Mouse (Mus musculus) MEL (cell line): ENCODE measurements around the gene Dtx3. TPM values are rescaled to one million over a fixed set of nuclear protein-coding genes. Genes with fewer than 3 reads are reported as not detected.

Experiments used
- DNase-seq: peaks from one replicate; pipeline ENCODE4 v3.0.0; 2011; ENCODE audit warnings: low read depth, low spot score
- H3K27ac ChIP-seq: 2 replicates; pipeline ENCODE4 v1.5.1; 2012; ENCODE audit warnings: low read depth, mild to moderate bottlenecking, control low read depth, low read length, moderate library complexity; ENCODE audit not compliant: control insufficient read depth
- H3K27me3 ChIP-seq, 2 experiments: fragments of 150-350 bp in 1 of 2; sonication (generic) in 1 of 2; 2 replicates each; pipeline ENCODE4 v1.6.1; 2012; ENCODE audit warnings: low read length in 2 of 2, mild to moderate bottlenecking in 2 of 2, improper control_type of control experiment in 1 of 2, moderate library complexity in 1 of 2; ENCODE audit not compliant: insufficient read depth in 2 of 2, control insufficient read depth in 1 of 2
- H3K36me3 ChIP-seq, 2 experiments: 2 replicates each; pipeline ENCODE4 v1.6.1; 2012 to 2014; ENCODE audit warnings: low read length in 2 of 2, improper control_type of control experiment in 1 of 2, inconsistent platforms in 1 of 2, mild to moderate bottlenecking in 1 of 2; ENCODE audit not compliant: insufficient read depth in 2 of 2, control insufficient read depth in 1 of 2
- H3K4me1 ChIP-seq, 2 experiments: fragments of 150-350 bp in 1 of 2; sonication (generic) in 1 of 2; 2 replicates each; pipeline ENCODE4 v1.6.1; 2012; ENCODE audit warnings: low read length in 2 of 2, improper control_type of control experiment in 1 of 2, mild to moderate bottlenecking in 1 of 2; ENCODE audit not compliant: insufficient read depth in 2 of 2, control insufficient read depth in 1 of 2
- H3K4me3 ChIP-seq, 2 experiments: fragments of 150-350 bp in 1 of 2; sonication (generic) in 1 of 2; 2 replicates each; pipeline ENCODE4 v1.5.1; 2012; ENCODE audit warnings: low read depth in 2 of 2, low read length in 2 of 2, mild to moderate bottlenecking in 2 of 2, moderate library complexity in 2 of 2, control low read depth in 1 of 2, improper control_type of control experiment in 1 of 2; ENCODE audit not compliant: control insufficient read depth in 1 of 2, insufficient read depth in 1 of 2
- H3K79me2 ChIP-seq: 2 replicates; pipeline ENCODE4 v1.6.1; 2012; ENCODE audit warnings: mild to moderate bottlenecking, low read length, moderate library complexity; ENCODE audit not compliant: control insufficient read depth, poor library complexity, insufficient read depth
- H3K9ac ChIP-seq: 2 replicates; pipeline ENCODE4 v1.6.1; 2012; ENCODE audit warnings: low read depth, mild to moderate bottlenecking, control low read depth, low read length, moderate library complexity; ENCODE audit not compliant: control insufficient read depth, poor library complexity, severe bottlenecking
- H3K9me3 ChIP-seq: fragments of 150-350 bp; sonication (generic); replicated peaks from 2 replicates; pipeline ENCODE4 v1.6.1; 2012; ENCODE audit warnings: mild to moderate bottlenecking, low read length, improper control_type of control experiment, moderate library complexity; ENCODE audit not compliant: insufficient read depth
- BHLHE40 ChIP-seq: IDR thresholded peaks from 2 replicates; pipeline ENCODE4 v1.6.1; 2012; ENCODE audit warnings: low read depth, mild to moderate bottlenecking, inconsistent platforms, low read length, improper control_type of control experiment, borderline replicate concordance
- CHD1 ChIP-seq: IDR thresholded peaks from 2 replicates; pipeline ENCODE4 v1.6.1; 2012; ENCODE audit warnings: low read depth, mild to moderate bottlenecking, inconsistent platforms, low read length, improper control_type of control experiment
- CTCF ChIP-seq, 3 experiments: IDR thresholded peaks in 2 of 3; conservative IDR thresholded peaks in 1 of 3; 2 replicates each; pipeline ENCODE4 v1.5.1; 2011 to 2012; ENCODE audit warnings: low read length in 3 of 3, low read depth in 2 of 3, mild to moderate bottlenecking in 2 of 3, improper control_type of control experiment in 1 of 3, inconsistent platforms in 1 of 3, mixed read lengths in 1 of 3, moderate library complexity in 1 of 3; ENCODE audit not compliant: control insufficient read depth in 1 of 3, insufficient read depth in 1 of 3, poor library complexity in 1 of 3, severe bottlenecking in 1 of 3
- ELF1 ChIP-seq: IDR thresholded peaks from 2 replicates; pipeline ENCODE4 v1.6.1; 2014; ENCODE audit warnings: low read depth, mild to moderate bottlenecking, inconsistent platforms, low read length, improper control_type of control experiment, moderate library complexity
- EP300 ChIP-seq, 2 experiments: IDR thresholded peaks; 2 replicates each; pipeline ENCODE4 v1.6.1; 2011; ENCODE audit warnings: improper control_type of control experiment in 2 of 2, low read length in 2 of 2, low read depth in 1 of 2, mild to moderate bottlenecking in 1 of 2
- ETS1 ChIP-seq: IDR thresholded peaks from 2 replicates; pipeline ENCODE4 v1.6.1; 2012; ENCODE audit warnings: low read depth, mild to moderate bottlenecking, inconsistent platforms, low read length, improper control_type of control experiment, moderate library complexity
- GATA1 ChIP-seq: IDR thresholded peaks from 2 replicates; pipeline ENCODE4 v1.6.1; 2011; ENCODE audit warnings: low read depth, low read length, improper control_type of control experiment
- HCFC1 ChIP-seq: IDR thresholded peaks from 2 replicates; pipeline ENCODE4 v1.6.1; 2012; ENCODE audit warnings: low read depth, mild to moderate bottlenecking, inconsistent platforms, low read length, improper control_type of control experiment, moderate library complexity
- JUND ChIP-seq: IDR thresholded peaks from 2 replicates; pipeline ENCODE4 v1.6.1; 2011; ENCODE audit warnings: low read depth, mild to moderate bottlenecking, improper control_type of control experiment, low read length
- MAZ ChIP-seq: IDR thresholded peaks from 2 replicates; pipeline ENCODE4 v1.6.1; 2012; ENCODE audit warnings: low read depth, mild to moderate bottlenecking, inconsistent platforms, low read length, improper control_type of control experiment
- MYB ChIP-seq: IDR thresholded peaks from 2 replicates; pipeline ENCODE4 v1.6.1; 2011; ENCODE audit warnings: mild to moderate bottlenecking, low read depth, low read length, improper control_type of control experiment
- MYC ChIP-seq: IDR thresholded peaks from 2 replicates; pipeline ENCODE4 v1.6.1; 2011; ENCODE audit warnings: low read depth, mild to moderate bottlenecking, low read length, improper control_type of control experiment, moderate library complexity
- NELFE ChIP-seq: IDR thresholded peaks from 2 replicates; pipeline ENCODE4 v1.6.1; 2011; ENCODE audit warnings: low read depth, low read length, improper control_type of control experiment
- NRF1 ChIP-seq: IDR thresholded peaks from 2 replicates; pipeline ENCODE4 v1.6.1; 2014; ENCODE audit warnings: low read depth, mild to moderate bottlenecking, inconsistent platforms, low read length, improper control_type of control experiment, moderate library complexity; ENCODE audit not compliant: poor library complexity, insufficient read depth, severe bottlenecking
- POLR2A ChIP-seq, 2 experiments: IDR thresholded peaks; 2 replicates each; pipeline ENCODE4 v1.6.1; 2011 to 2012; ENCODE audit warnings: low read length in 2 of 2, mild to moderate bottlenecking in 2 of 2, control low read depth in 1 of 2, improper control_type of control experiment in 1 of 2, low read depth in 1 of 2, moderate library complexity in 1 of 2; ENCODE audit not compliant: control insufficient read depth in 1 of 2, insufficient read depth in 1 of 2, poor library complexity in 1 of 2
- POLR2AphosphoS2 ChIP-seq: IDR thresholded peaks from 2 replicates; pipeline ENCODE4 v1.6.1; 2011; ENCODE audit warnings: low read length, improper control_type of control experiment
- RCOR1 ChIP-seq: IDR thresholded peaks from 2 replicates; pipeline ENCODE4 v1.6.1; 2012; ENCODE audit warnings: low read depth, mild to moderate bottlenecking, inconsistent platforms, low read length, improper control_type of control experiment
- SIN3A ChIP-seq: IDR thresholded peaks from 2 replicates; pipeline ENCODE4 v1.6.1; 2012; ENCODE audit warnings: low read length, improper control_type of control experiment, inconsistent platforms
- TAL1 ChIP-seq: IDR thresholded peaks from 2 replicates; pipeline ENCODE4 v1.6.1; 2012; ENCODE audit warnings: mild to moderate bottlenecking, inconsistent platforms, low read length, moderate library complexity, mixed read lengths
- TBP ChIP-seq: IDR thresholded peaks from 2 replicates; pipeline ENCODE4 v1.8.0; 2011; ENCODE audit warnings: low read depth, low read length, improper control_type of control experiment
- TCF12 ChIP-seq: IDR thresholded peaks from 2 replicates; pipeline ENCODE4 v1.6.1; 2014; ENCODE audit warnings: low read depth, mild to moderate bottlenecking, inconsistent platforms, low read length, improper control_type of control experiment, moderate library complexity
- UBTF ChIP-seq: IDR thresholded peaks from 2 replicates; pipeline ENCODE4 v1.6.1; 2012; ENCODE audit warnings: low read depth, mild to moderate bottlenecking, inconsistent platforms, low read length, improper control_type of control experiment, moderate library complexity, borderline replicate concordance; ENCODE audit not compliant: insufficient read depth
- USF1 ChIP-seq: IDR thresholded peaks from 2 replicates; pipeline ENCODE4 v1.6.1; 2014; ENCODE audit warnings: low read depth, mild to moderate bottlenecking, inconsistent platforms, low read length, improper control_type of control experiment, moderate library complexity
- USF2 ChIP-seq, 2 experiments: IDR thresholded peaks; 2 replicates each; pipeline ENCODE4 v1.6.1; 2011 to 2012; ENCODE audit warnings: improper control_type of control experiment in 2 of 2, low read length in 2 of 2, borderline replicate concordance in 1 of 2, inconsistent platforms in 1 of 2, low read depth in 1 of 2, mild to moderate bottlenecking in 1 of 2; ENCODE audit not compliant: insufficient read depth in 1 of 2
- ZC3H11A ChIP-seq: IDR thresholded peaks from 2 replicates; pipeline ENCODE4 v1.6.1; 2012; ENCODE audit warnings: low read depth, mild to moderate bottlenecking, inconsistent platforms, low read length, improper control_type of control experiment
- ZKSCAN1 ChIP-seq: IDR thresholded peaks from 2 replicates; pipeline ENCODE4 v1.6.1; 2012; ENCODE audit warnings: low read depth, mild to moderate bottlenecking, inconsistent platforms, low read length, improper control_type of control experiment, moderate library complexity
- ZNF384 ChIP-seq: IDR thresholded peaks from 2 replicates; pipeline ENCODE4 v1.6.1; 2012; ENCODE audit warnings: low read depth, mild to moderate bottlenecking, inconsistent platforms, low read length, improper control_type of control experiment
- polyA plus RNA-seq, 2 experiments: library from polyadenylated mRNA; stranded (reverse) in 1 of 2; unstranded in 1 of 2; fragments of >175 nt in 1 of 2; fragments of >200 nt in 1 of 2; gene quantifications; 2 replicates each; pipeline versions ENCODE4 v1.2.1 to v1.2.4; 2012; ENCODE audit warnings: low replicate concordance in 2 of 2, low read depth in 1 of 2; ENCODE audit not compliant: insufficient read length in 2 of 2, insufficient read depth in 1 of 2, missing spikeins in 1 of 2
- total RNA-seq: library from RNA; depleted of rRNA; stranded (reverse); fragments of 300-350 nt; gene quantifications from 2 replicates; pipeline ENCODE4 v1.2.3, GENCODE M21; 2012

The Dtx3 gene
- total and polyA plus RNA-seq, 3 experiments, result 30.5 to 107 TPM; not detected in 1

DNA sequence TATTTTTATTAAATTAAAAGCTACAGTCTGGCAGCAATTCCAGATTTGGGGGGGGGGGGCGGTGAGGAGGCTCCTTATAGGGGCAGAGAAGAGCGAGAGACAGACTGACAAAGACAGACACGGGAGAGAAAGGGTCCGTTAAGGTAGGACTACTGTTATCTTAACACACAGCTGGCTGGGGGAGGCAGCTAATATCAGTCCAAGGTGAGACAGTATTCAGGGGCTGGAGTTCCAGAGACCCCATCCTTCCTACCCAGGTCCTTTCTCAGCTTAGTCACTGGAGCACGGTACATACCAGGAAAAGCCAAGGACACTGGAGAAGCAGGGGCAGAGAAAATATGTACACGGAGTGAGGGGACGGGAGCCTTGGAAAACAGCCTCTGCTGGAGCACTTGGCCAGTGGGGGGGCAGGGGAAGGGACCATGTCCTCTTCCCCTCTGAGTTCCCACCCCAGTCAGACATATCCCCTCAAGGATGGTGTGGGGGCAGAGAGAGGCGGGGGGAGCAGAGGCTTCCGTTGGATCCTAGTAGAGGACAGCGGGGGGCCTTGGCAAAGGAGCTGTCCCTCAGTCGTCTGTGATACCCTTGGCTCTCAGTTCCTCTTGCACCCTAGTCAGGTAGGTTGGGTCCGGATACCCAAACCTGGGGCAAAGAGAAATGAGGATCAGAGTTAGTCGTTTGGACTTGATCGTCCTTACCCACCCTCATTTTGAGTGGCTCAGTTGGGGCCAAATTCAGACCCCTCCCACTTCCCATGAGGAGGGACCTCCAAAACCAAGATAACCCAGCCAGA is 4.9 kb downstream of the Dtx3 start:
- TF ChIP-seq TCF12 (peak; percentile 74), POLR2A (IDR thresholded peaks at IDR 0.05; ENCODE audit: control insufficient read depth in 1 of 2, insufficient read depth in 1 of 2, low read depth in 1 of 2, low read length in 2 of 2, poor library complexity in 1 of 2) (peak in 1 of 2 experiments; percentile 33; a peak in 1 of 4 replicates), EP300 (IDR thresholded peaks at IDR 0.05; ENCODE audit: low read depth in 1 of 2, low read length in 2 of 2) (peak; percentile 32 to 65; a peak in 3 of 4 replicates), ZKSCAN1 (no peak), POLR2AphosphoS2 (no peak), ZNF384 (no peak), USF2 (IDR thresholded peaks at IDR 0.05; ENCODE audit: borderline replicate concordance in 1 of 2, insufficient read depth in 1 of 2, low read depth in 1 of 2, low read length in 2 of 2) (no peak), MYC (no peak), NRF1 (no peak), RCOR1 (no peak), ZC3H11A (no peak), CHD1 (0 out of 2 replicates have a peak, but pooled peaks have one; percentile 8), HCFC1 (0 out of 2 replicates have a peak, but pooled peaks have one; percentile 1), NELFE (no peak), USF1 (no peak), CTCF (IDR thresholded peaks at IDR 0.05 in 2 of 3, conservative IDR thresholded peaks at IDR 0.05 in 1 of 3; ENCODE audit: control insufficient read depth in 1 of 3, insufficient read depth in 1 of 3, low read depth in 2 of 3, low read length in 3 of 3, poor library complexity in 1 of 3, severe bottlenecking in 1 of 3) (no peak), MAZ (peak; percentile 50), MYB (no peak), TAL1 (peak; percentile 83), ETS1 (peak; percentile 53; the same call in 1 of the 2 replicates), TBP (no peak), UBTF (0 out of 2 replicates have a peak, but pooled peaks have one; percentile 60), BHLHE40 (no peak), SIN3A (0 out of 2 replicates have a peak, but pooled peaks have one; percentile 40), JUND (no peak), GATA1 (peak; percentile 75), ELF1 (no peak)
- peak overlapping the region; percentile 96 for H3K27ac ChIP-seq
- peaks cover 11% of the 10 kb centered on the region; the same call in 1 of the 2 replicates for H3K79me2 ChIP-seq
- H3K4me3 ChIP-seq, result peak overlapping the region; percentile 82 to 96
- peak; percentile 61 for DNase-seq
- H3K27me3 ChIP-seq, result no peaks in the 10 kb centered on the region
- peaks cover 2 to 34% of the 10 kb centered on the region in 2 experiments; a peak in 3 of 4 replicates for H3K4me1 ChIP-seq
- H3K9ac ChIP-seq, result peak overlapping the region; percentile 88
- H3K9me3 ChIP-seq, result no peaks in the 10 kb centered on the region
- H3K36me3 ChIP-seq, result peaks cover 0 to 30% of the 10 kb centered on the region in 2 experiments; a peak in 2 of 4 replicates
